Mouse (Mus musculus): ENCODE data around the gene Esrrg. TPM values are rescaled to one million over a fixed set of nuclear protein-coding genes. Genes with fewer than 3 reads are reported as not detected.

Gene Esrrg
- polyA plus RNA-seq, 1 experiment from 2014 or later = 34.5 TPM

- H3K9ac ChIP-seq (replicated peaks; ENCODE audit: low read length) = no peak overlapping the region
- H3K4me3 ChIP-seq (replicated peaks; ENCODE audit: low read depth, low read length) = no peak overlapping the region
- WGBS = 74% methylated on average over 1 of the region's 1 CpGs
- H3K27me3 ChIP-seq (ENCODE audit: control insufficient read depth, insufficient read depth, low read length) = no peaks in the 10 kb centered on the region
- H3K4me1 ChIP-seq (ENCODE audit: control insufficient read depth, insufficient read depth, low read length) = no peaks in the 10 kb centered on the region
- no peaks in the 10 kb centered on the region for H3K9me3 ChIP-seq (ENCODE audit: control insufficient read depth, low read length)
- ATAC-seq (ENCODE audit: low FRiP score, low TSS enrichment) = no peak
- H3K27ac ChIP-seq (replicated peaks; ENCODE audit: low read depth, low read length) = no peak overlapping the region
- no peaks in the 10 kb centered on the region for H3K36me3 ChIP-seq (ENCODE audit: control insufficient read depth, insufficient read depth, low read length)
- H3K4me2 ChIP-seq (ENCODE audit: low read length) = no peak overlapping the region
- no peak for DNase-seq
These were observed 286.9 kb downstream of the Esrrg start for GRCm38 (mm10) chr1:187895459-187895858.

DNA sequence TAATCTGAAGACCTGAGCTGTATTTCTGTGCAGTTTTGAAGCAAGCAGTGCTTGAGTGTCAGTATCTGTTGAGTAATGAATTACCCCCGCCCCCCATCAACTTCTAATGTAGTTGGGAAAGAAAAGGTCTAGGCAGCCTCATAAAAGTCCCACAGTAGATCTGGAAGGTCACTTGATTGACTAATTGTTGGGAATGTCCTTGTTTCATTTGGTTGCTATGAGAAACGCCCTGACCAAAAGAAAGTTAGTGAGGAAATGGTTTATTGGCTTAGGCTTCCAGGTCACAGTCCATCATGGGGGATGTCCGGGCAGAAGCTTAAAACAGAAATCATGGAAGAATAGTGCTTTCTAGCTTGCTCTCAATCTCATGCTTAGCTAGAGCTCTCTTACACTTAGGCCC lies 287.7 kb downstream of the Esrrg start:
- H3K9me3 ChIP-seq (ENCODE audit: control insufficient read depth, low read length) = no peaks in the 10 kb centered on the region
- H3K9ac ChIP-seq (replicated peaks; ENCODE audit: low read length) = no peak overlapping the region
- ATAC-seq (ENCODE audit: low FRiP score, low TSS enrichment) (no peak), DNase-seq (no peak)
- no peak overlapping the region for H3K4me3 ChIP-seq (replicated peaks; ENCODE audit: low read depth, low read length)
- no peak overlapping the region for H3K27ac ChIP-seq (replicated peaks; ENCODE audit: low read depth, low read length)
- no peaks in the 10 kb centered on the region for H3K27me3 ChIP-seq (ENCODE audit: control insufficient read depth, insufficient read depth, low read length)
- 91% methylated on average over 3 of the region's 3 CpGs for WGBS
- H3K4me1 ChIP-seq (ENCODE audit: control insufficient read depth, insufficient read depth, low read length) = no peaks in the 10 kb centered on the region
- no peak overlapping the region for H3K4me2 ChIP-seq (ENCODE audit: low read length)
- no peaks in the 10 kb centered on the region for H3K36me3 ChIP-seq (ENCODE audit: control insufficient read depth, insufficient read depth, low read length)

- H3K9ac ChIP-seq (replicated peaks; ENCODE audit: low read length) = no peak overlapping the region
- H3K4me1 ChIP-seq (ENCODE audit: control insufficient read depth, insufficient read depth, low read length) = no peaks in the 10 kb centered on the region
- WGBS = 94% methylated on average over 7 of the region's 7 CpGs
- no peaks in the 10 kb centered on the region for H3K9me3 ChIP-seq (ENCODE audit: control insufficient read depth, low read length)
- ATAC-seq (ENCODE audit: low FRiP score, low TSS enrichment) (no peak), DNase-seq (no peak)
- H3K27me3 ChIP-seq (ENCODE audit: control insufficient read depth, insufficient read depth, low read length) = no peaks in the 10 kb centered on the region
- no peak overlapping the region for H3K27ac ChIP-seq (replicated peaks; ENCODE audit: low read depth, low read length)
- no peak overlapping the region for H3K4me3 ChIP-seq (replicated peaks; ENCODE audit: low read depth, low read length)
- no peak overlapping the region for H3K4me2 ChIP-seq (ENCODE audit: low read length)
- no peaks in the 10 kb centered on the region for H3K36me3 ChIP-seq (ENCODE audit: control insufficient read depth, insufficient read depth, low read length)
These were observed 288.3 kb downstream of the Esrrg start for GRCm38 (mm10) chr1:187896910-187897309.

- Histone ChIP-seq H3K4me1 (ENCODE audit: control insufficient read depth, insufficient read depth, low read length) (no peaks in the 10 kb centered on the region), H3K9ac (replicated peaks; ENCODE audit: low read length) (no peak overlapping the region), H3K27me3 (ENCODE audit: control insufficient read depth, insufficient read depth, low read length) (no peaks in the 10 kb centered on the region), H3K36me3 (ENCODE audit: control insufficient read depth, insufficient read depth, low read length) (no peaks in the 10 kb centered on the region), H3K27ac (replicated peaks; ENCODE audit: low read depth, low read length) (no peak overlapping the region), H3K4me3 (replicated peaks; ENCODE audit: low read depth, low read length) (no peak overlapping the region), H3K9me3 (ENCODE audit: control insufficient read depth, low read length) (no peaks in the 10 kb centered on the region), H3K4me2 (ENCODE audit: low read length) (no peak overlapping the region)
- DNase-seq = no peak
- ATAC-seq (ENCODE audit: low FRiP score, low TSS enrichment) = no peak
- 72% methylated on average over 4 of the region's 4 CpGs for WGBS
These were observed 290.9 kb downstream of the Esrrg start for GRCm38 (mm10) chr1:187899541-187899940.

GRCm38 (mm10) chr1:187900756-187901155 lies 292.2 kb downstream of the Esrrg start:
- Histone ChIP-seq H3K4me3 (replicated peaks; ENCODE audit: low read depth, low read length) (no peak overlapping the region), H3K4me1 (ENCODE audit: control insufficient read depth, insufficient read depth, low read length) (peaks cover 7% of the 10 kb centered on the region; the same call in 1 of the 2 replicates), H3K36me3 (ENCODE audit: control insufficient read depth, insufficient read depth, low read length) (no peaks in the 10 kb centered on the region), H3K9me3 (ENCODE audit: control insufficient read depth, low read length) (no peaks in the 10 kb centered on the region), H3K9ac (replicated peaks; ENCODE audit: low read length) (no peak overlapping the region), H3K4me2 (ENCODE audit: low read length) (no peak overlapping the region), H3K27me3 (ENCODE audit: control insufficient read depth, insufficient read depth, low read length) (no peaks in the 10 kb centered on the region), H3K27ac (replicated peaks; ENCODE audit: low read depth, low read length) (no peak overlapping the region)
- WGBS = 76% methylated on average over 6 of the region's 6 CpGs
- ATAC-seq (ENCODE audit: low FRiP score, low TSS enrichment) (no peak), DNase-seq (no peak)

DNA sequence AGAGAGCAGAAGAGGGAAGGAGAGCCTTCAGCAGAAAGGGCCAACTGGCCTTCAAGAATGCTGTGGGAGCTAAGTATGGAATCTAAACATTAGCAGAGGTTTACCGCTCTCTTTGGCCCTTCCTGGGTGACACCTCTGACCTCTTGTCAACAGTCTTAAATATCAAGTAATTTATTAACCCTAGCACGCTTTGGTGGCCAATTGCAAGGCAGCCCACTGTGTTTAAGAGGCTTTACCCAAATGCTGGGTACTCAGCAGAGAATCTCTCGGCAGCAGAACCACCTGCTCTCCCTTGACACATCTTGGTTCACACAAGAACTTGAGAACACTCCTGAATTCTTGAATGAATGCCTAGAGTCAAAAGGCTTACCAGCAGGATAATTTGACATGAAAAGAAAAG lies 293.6 kb downstream of the Esrrg start:
- Histone ChIP-seq H3K4me1 (ENCODE audit: control insufficient read depth, insufficient read depth, low read length) (peaks cover 7% of the 10 kb centered on the region; the same call in 1 of the 2 replicates), H3K4me2 (ENCODE audit: low read length) (no peak overlapping the region), H3K27ac (replicated peaks; ENCODE audit: low read depth, low read length) (no peak overlapping the region), H3K9me3 (ENCODE audit: control insufficient read depth, low read length) (no peaks in the 10 kb centered on the region), H3K36me3 (ENCODE audit: control insufficient read depth, insufficient read depth, low read length) (no peaks in the 10 kb centered on the region), H3K4me3 (replicated peaks; ENCODE audit: low read depth, low read length) (no peak overlapping the region), H3K9ac (replicated peaks; ENCODE audit: low read length) (no peak overlapping the region), H3K27me3 (ENCODE audit: control insufficient read depth, insufficient read depth, low read length) (no peaks in the 10 kb centered on the region)
- WGBS = 66% methylated on average over 3 of the region's 3 CpGs
- ATAC-seq (ENCODE audit: low FRiP score, low TSS enrichment) (no peak), DNase-seq (no peak)

GRCm38 (mm10) chr1:187904731-187905130 lies 296.1 kb downstream of the Esrrg start:
- Histone ChIP-seq H3K27ac (replicated peaks; ENCODE audit: low read depth, low read length) (no peak overlapping the region), H3K9me3 (ENCODE audit: control insufficient read depth, low read length) (no peaks in the 10 kb centered on the region), H3K27me3 (ENCODE audit: control insufficient read depth, insufficient read depth, low read length) (no peaks in the 10 kb centered on the region), H3K9ac (replicated peaks; ENCODE audit: low read length) (no peak overlapping the region), H3K4me1 (ENCODE audit: control insufficient read depth, insufficient read depth, low read length) (peaks cover 7% of the 10 kb centered on the region; the same call in 1 of the 2 replicates), H3K4me2 (ENCODE audit: low read length) (no peak overlapping the region), H3K36me3 (ENCODE audit: control insufficient read depth, insufficient read depth, low read length) (no peaks in the 10 kb centered on the region), H3K4me3 (replicated peaks; ENCODE audit: low read depth, low read length) (no peak overlapping the region)
- WGBS = 62% methylated on average over 4 of the region's 4 CpGs
- DNase-seq (no peak), ATAC-seq (ENCODE audit: low FRiP score, low TSS enrichment) (no peak)

DNA sequence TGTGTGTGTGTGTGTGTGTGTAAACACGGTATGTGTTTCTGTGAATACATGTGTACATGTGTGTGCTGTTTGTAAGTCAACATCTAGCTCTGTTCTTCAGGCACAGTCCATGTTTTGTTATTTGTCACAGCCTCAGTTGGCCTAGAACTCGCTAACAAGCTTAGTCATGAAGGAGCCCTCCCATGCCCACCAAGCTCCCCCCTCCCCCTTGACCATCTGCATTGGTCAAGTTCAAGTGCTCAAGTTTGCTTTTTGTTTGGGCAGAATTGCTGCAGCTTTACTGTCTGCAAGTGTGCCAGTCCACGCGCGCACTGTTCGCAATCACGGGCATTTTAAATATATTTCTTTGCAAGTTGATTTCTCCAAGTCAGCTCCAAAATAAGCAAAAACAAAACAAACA lies 298.8 kb downstream of the Esrrg start:
- Histone ChIP-seq H3K9ac (replicated peaks; ENCODE audit: low read length) (no peak overlapping the region), H3K4me2 (ENCODE audit: low read length) (no peak overlapping the region), H3K27ac (replicated peaks; ENCODE audit: low read depth, low read length) (no peak overlapping the region), H3K4me3 (replicated peaks; ENCODE audit: low read depth, low read length) (no peak overlapping the region), H3K4me1 (ENCODE audit: control insufficient read depth, insufficient read depth, low read length) (peaks cover 7% of the 10 kb centered on the region; the same call in 1 of the 2 replicates), H3K27me3 (ENCODE audit: control insufficient read depth, insufficient read depth, low read length) (no peaks in the 10 kb centered on the region), H3K36me3 (ENCODE audit: control insufficient read depth, insufficient read depth, low read length) (no peaks in the 10 kb centered on the region), H3K9me3 (ENCODE audit: control insufficient read depth, low read length) (no peaks in the 10 kb centered on the region)
- ATAC-seq (ENCODE audit: low FRiP score, low TSS enrichment) = no peak
- no peak for DNase-seq
- 63% methylated on average over 7 of the region's 7 CpGs for WGBS

- Histone ChIP-seq H3K27me3 (ENCODE audit: control insufficient read depth, insufficient read depth, low read length) (no peaks in the 10 kb centered on the region), H3K4me3 (replicated peaks; ENCODE audit: low read depth, low read length) (no peak overlapping the region), H3K4me1 (ENCODE audit: control insufficient read depth, insufficient read depth, low read length) (peaks cover 7% of the 10 kb centered on the region; the same call in 1 of the 2 replicates), H3K27ac (replicated peaks; ENCODE audit: low read depth, low read length) (no peak overlapping the region), H3K9me3 (ENCODE audit: control insufficient read depth, low read length) (no peaks in the 10 kb centered on the region), H3K9ac (replicated peaks; ENCODE audit: low read length) (no peak overlapping the region), H3K36me3 (ENCODE audit: control insufficient read depth, insufficient read depth, low read length) (no peaks in the 10 kb centered on the region), H3K4me2 (ENCODE audit: low read length) (no peak overlapping the region)
- WGBS = 3% methylated on average over 3 of the region's 3 CpGs
- ATAC-seq (ENCODE audit: low FRiP score, low TSS enrichment) = no peak
- DNase-seq = no peak
These were observed 299.3 kb downstream of the Esrrg start for GRCm38 (mm10) chr1:187907871-187908270.
